Mouse (Mus musculus) midbrain, embryonic 11.5 days (tissue): Measurements from ENCODE around the gene Pcolce2. TPM values are rescaled to one million over a fixed set of nuclear protein-coding genes. Genes with fewer than 3 reads are reported as not detected.

Source experiments
- ATAC-seq: fragments of 200-750 bp; cut with Nextera tagmentation; 2 replicates; pipeline ENCODE4 v1.8.0; 2017; ENCODE audit warnings: moderate TSS enrichment, moderate library complexity; ENCODE audit not compliant: low FRiP score
- DNase-seq: peaks from one replicate; pipeline ENCODE4 v3.0.0; 2015; ENCODE audit warnings: low spot score; ENCODE audit errors: missing footprints
- H3K27ac ChIP-seq: fragments of 300-500 bp; sonication (generic); 2 replicates; pipeline ENCODE4 v1.5.1; 2014; ENCODE audit warnings: low read depth, low read length
- H3K27me3 ChIP-seq: fragments of 300-500 bp; sonication (generic); 2 replicates; pipeline ENCODE4 v1.6.1; 2014; ENCODE audit warnings: mild to moderate bottlenecking, low read length, moderate library complexity, mixed read lengths; ENCODE audit not compliant: control insufficient read depth, insufficient read depth
- H3K36me3 ChIP-seq: fragments of 300-500 bp; sonication (generic); 2 replicates; pipeline ENCODE4 v1.6.1; 2014; ENCODE audit warnings: mild to moderate bottlenecking, low read length, moderate library complexity, mixed read lengths; ENCODE audit not compliant: control insufficient read depth, insufficient read depth
- H3K4me1 ChIP-seq: fragments of 300-500 bp; sonication (generic); 2 replicates; pipeline ENCODE4 v1.6.1; 2014; ENCODE audit warnings: low read length; ENCODE audit not compliant: control insufficient read depth, insufficient read depth
- H3K4me2 ChIP-seq: fragments of 300-500 bp; sonication (generic); 2 replicates; pipeline ENCODE4 v1.6.1; 2014; ENCODE audit warnings: mild to moderate bottlenecking, moderate library complexity
- H3K4me3 ChIP-seq: fragments of 300-500 bp; sonication (generic); 2 replicates; pipeline ENCODE4 v1.5.1; 2014; ENCODE audit warnings: low read depth, low read length
- H3K9ac ChIP-seq: fragments of 300-500 bp; sonication (generic); 2 replicates; pipeline ENCODE4 v1.6.1; 2014; ENCODE audit warnings: low read length
- H3K9me3 ChIP-seq: fragments of 300-500 bp; sonication (generic); 2 replicates; pipeline ENCODE4 v1.6.1; 2016; ENCODE audit warnings: low read length; ENCODE audit not compliant: control insufficient read depth
- WGBS: fragments of 180-500 bp; shearing (Covaris S2); extraction: QIAGEN DNeasy Blood & Tissue Kit; methylation state at CpG from one replicate; pipeline ENCODE4 v1.1.7; 2014; 5-methylcytosine and 5-hydroxymethylcytosine counted together
- polyA plus RNA-seq: library from polyadenylated mRNA; unstranded; fragments of >200 nt; fragmentation: Nextera tagmentation; extraction: Ambion mirVana; gene quantifications from 2 replicates; pipeline ENCODE4 v1.2.1, GENCODE M21; 2014

The Pcolce2 gene
- polyA plus RNA-seq, 1 experiment from 2014 or later, result 2.0 TPM

GRCm38 (mm10) chr9:95639919-95640318 lies 2.5 kb downstream of the Pcolce2 start:
- Histone ChIP-seq H3K4me3 (no peak overlapping the region), H3K36me3 (no peaks in the 10 kb centered on the region), H3K27ac (no peak overlapping the region), H3K4me2 (no peak overlapping the region), H3K4me1 (no peaks in the 10 kb centered on the region; the same call in 1 of the 2 replicates), H3K27me3 (peaks cover 3% of the 10 kb centered on the region; the same call in 1 of the 2 replicates), H3K9me3 (no peaks in the 10 kb centered on the region), H3K9ac (no peak overlapping the region)
- 48% methylated on average over 4 of the region's 4 CpGs for WGBS
- DNase-seq (no peak), ATAC-seq (no peak)

GRCm38 (mm10) chr9:95645926-95646325 lies 8.5 kb downstream of the Pcolce2 start:
- no peak overlapping the region for H3K4me3 ChIP-seq
- H3K9me3 ChIP-seq, result no peaks in the 10 kb centered on the region
- 92% methylated on average over 8 of the region's 8 CpGs for WGBS
- H3K4me1 ChIP-seq, result no peaks in the 10 kb centered on the region
- no peaks in the 10 kb centered on the region for H3K27me3 ChIP-seq
- H3K27ac ChIP-seq, result no peak overlapping the region
- DNase-seq, result no peak
- ATAC-seq, result no peak
- no peaks in the 10 kb centered on the region for H3K36me3 ChIP-seq
- no peak overlapping the region for H3K9ac ChIP-seq
- H3K4me2 ChIP-seq, result no peak overlapping the region

- ATAC-seq (no peak), DNase-seq (no peak)
- H3K27ac ChIP-seq, result no peak overlapping the region
- H3K4me3 ChIP-seq, result no peak overlapping the region
- no peaks in the 10 kb centered on the region for H3K27me3 ChIP-seq
- H3K36me3 ChIP-seq, result no peaks in the 10 kb centered on the region
- no peaks in the 10 kb centered on the region for H3K4me1 ChIP-seq
- no peak overlapping the region for H3K4me2 ChIP-seq
- H3K9ac ChIP-seq, result no peak overlapping the region
- WGBS, result 91% methylated on average over 6 of the region's 6 CpGs
- no peaks in the 10 kb centered on the region for H3K9me3 ChIP-seq
Measured at GRCm38 (mm10) chr9:95653363-95653762, 16.0 kb downstream of the Pcolce2 start.

GRCm38 (mm10) chr9:95654356-95654755 lies 17.0 kb downstream of the Pcolce2 start:
- no peak overlapping the region for H3K4me2 ChIP-seq
- H3K9me3 ChIP-seq, result no peaks in the 10 kb centered on the region
- no peaks in the 10 kb centered on the region for H3K27me3 ChIP-seq
- ATAC-seq (no peak), DNase-seq (no peak)
- WGBS, result 96% methylated on average over 5 of the region's 5 CpGs
- H3K27ac ChIP-seq, result no peak overlapping the region
- H3K4me1 ChIP-seq, result no peaks in the 10 kb centered on the region
- no peak overlapping the region for H3K9ac ChIP-seq
- H3K4me3 ChIP-seq, result no peak overlapping the region
- H3K36me3 ChIP-seq, result no peaks in the 10 kb centered on the region

GRCm38 (mm10) chr9:95657941-95658340 lies 20.5 kb downstream of the Pcolce2 start:
- no peaks in the 10 kb centered on the region for H3K27me3 ChIP-seq
- no peaks in the 10 kb centered on the region for H3K4me1 ChIP-seq
- H3K9ac ChIP-seq, result no peak overlapping the region
- no peak overlapping the region for H3K4me2 ChIP-seq
- H3K36me3 ChIP-seq, result no peaks in the 10 kb centered on the region
- no peak for ATAC-seq
- no peak for DNase-seq
- no peak overlapping the region for H3K27ac ChIP-seq
- no peaks in the 10 kb centered on the region for H3K9me3 ChIP-seq
- no peak overlapping the region for H3K4me3 ChIP-seq
- WGBS, result 86% methylated on average over 2 of the region's 2 CpGs

- Histone ChIP-seq H3K4me3 (no peak overlapping the region), H3K4me2 (no peak overlapping the region), H3K27me3 (no peaks in the 10 kb centered on the region), H3K36me3 (no peaks in the 10 kb centered on the region), H3K27ac (no peak overlapping the region), H3K9ac (no peak overlapping the region), H3K4me1 (no peaks in the 10 kb centered on the region; the same call in 1 of the 2 replicates), H3K9me3 (no peaks in the 10 kb centered on the region)
- 72% methylated on average over 10 of the region's 10 CpGs for WGBS
- DNase-seq (no peak), ATAC-seq (no peak)
Measured at GRCm38 (mm10) chr9:95664290-95664989, 27.0 kb downstream of the Pcolce2 start.

- Histone ChIP-seq H3K4me2 (no peak overlapping the region), H3K36me3 (no peaks in the 10 kb centered on the region), H3K9me3 (no peaks in the 10 kb centered on the region), H3K4me3 (no peak overlapping the region), H3K27ac (no peak overlapping the region), H3K4me1 (no peaks in the 10 kb centered on the region; the same call in 1 of the 2 replicates), H3K9ac (no peak overlapping the region), H3K27me3 (no peaks in the 10 kb centered on the region)
- ATAC-seq, result no peak
- DNase-seq, result no peak
- 94% methylated on average over 6 of the region's 6 CpGs for WGBS
Measured at GRCm38 (mm10) chr9:95665835-95666234, 28.4 kb downstream of the Pcolce2 start.

GRCm38 (mm10) chr9:95667836-95668235 lies 30.4 kb downstream of the Pcolce2 start:
- H3K9me3 ChIP-seq, result peaks cover 2% of the 10 kb centered on the region; the same call in 1 of the 2 replicates
- no peak overlapping the region for H3K4me2 ChIP-seq
- H3K9ac ChIP-seq, result no peak overlapping the region
- H3K27ac ChIP-seq, result no peak overlapping the region
- DNase-seq (no peak), ATAC-seq (no peak)
- no peaks in the 10 kb centered on the region; the same call in 1 of the 2 replicates for H3K4me1 ChIP-seq
- no peaks in the 10 kb centered on the region for H3K36me3 ChIP-seq
- 47% methylated on average over 9 of the region's 9 CpGs for WGBS
- no peak overlapping the region for H3K4me3 ChIP-seq
- no peaks in the 10 kb centered on the region for H3K27me3 ChIP-seq

- Histone ChIP-seq H3K36me3 (no peaks in the 10 kb centered on the region), H3K9ac (no peak overlapping the region)
- 72% methylated on average over 5 of the region's 5 CpGs for WGBS
Measured at GRCm38 (mm10) chr9:95668306-95668705, 30.9 kb downstream of the Pcolce2 start.

More at GRCm38 (mm10) chr9:95668306-95668705, 30.9 kb downstream of the Pcolce2 start:
- DNase-seq (no peak), ATAC-seq (no peak)
- Histone ChIP-seq H3K4me3 (no peak overlapping the region), H3K27me3 (no peaks in the 10 kb centered on the region), H3K4me2 (no peak overlapping the region), H3K4me1 (no peaks in the 10 kb centered on the region; the same call in 1 of the 2 replicates), H3K27ac (no peak overlapping the region), H3K9me3 (peaks cover 2% of the 10 kb centered on the region; the same call in 1 of the 2 replicates)
